Mouse (Mus musculus): ENCODE data around the gene Slc5a3. TPM values are rescaled to one million over a fixed set of nuclear protein-coding genes. Genes with fewer than 3 reads are reported as not detected.

Gene Slc5a3
- total and polyA plus RNA-seq, 3 experiments: 1.6 to 8.1 (median 3.2) TPM

DNA sequence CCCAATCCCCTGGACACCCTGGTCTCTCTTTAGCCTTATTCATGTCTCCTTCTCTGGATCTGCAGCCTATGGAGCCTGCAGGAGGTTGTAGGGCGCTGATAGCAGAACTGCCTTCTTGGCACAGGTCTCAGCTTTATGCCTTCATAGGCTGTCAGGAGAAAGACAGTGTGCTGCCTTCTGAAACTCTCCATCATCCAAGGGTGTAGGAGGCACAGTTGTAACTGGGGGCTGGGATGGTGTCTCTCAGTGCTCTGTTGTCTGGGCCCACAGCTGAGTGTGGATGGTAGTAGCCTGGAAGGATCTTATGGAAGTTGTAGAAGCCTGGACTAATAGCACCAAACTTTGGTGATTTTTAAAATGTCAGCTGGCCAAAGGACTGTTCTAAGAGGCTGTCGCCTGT lies 46.8 kb downstream of the Slc5a3 start:
- intact Hi-C loops (cut with DNase I): no loop called here
- 88% methylated on average over 2 of the region's 2 CpGs for WGBS
- H3K27ac ChIP-seq: no peak overlapping the region

DNA sequence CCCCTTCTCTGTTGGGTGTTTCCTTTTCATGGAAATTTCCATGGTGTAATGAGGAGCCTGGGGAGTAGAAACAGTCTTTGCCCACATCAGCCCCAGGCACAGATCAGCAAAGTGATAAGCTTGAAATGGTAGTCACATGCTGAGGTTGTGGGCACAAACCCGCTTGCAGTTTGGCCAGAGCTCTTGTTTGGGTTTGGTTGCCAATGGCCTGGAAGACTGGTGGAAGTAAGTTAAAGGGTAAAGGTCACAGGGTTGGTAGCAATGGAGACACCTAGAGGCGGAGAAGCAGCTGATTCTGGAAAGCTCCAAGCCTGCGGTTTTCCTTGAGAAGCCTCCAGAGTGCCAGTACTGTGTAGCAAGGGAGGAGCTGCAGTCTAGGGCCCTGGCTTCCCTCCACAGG lies 47.5 kb downstream of the Slc5a3 start:
- Histone ChIP-seq H3K27me3 (ENCODE audit: control insufficient read depth, insufficient read depth, low read length) (no peaks in the 10 kb centered on the region), H3K79me2 (replicated peaks; ENCODE audit: control insufficient read depth, insufficient read depth, low read length) (no peaks in the 10 kb centered on the region), H3K4me3 (no peak overlapping the region), H3K36me3 (ENCODE audit: control insufficient read depth, insufficient read depth, low read length) (no peaks in the 10 kb centered on the region), H3K4me1 (ENCODE audit: control insufficient read depth, insufficient read depth, low read length) (peaks cover 3% of the 10 kb centered on the region), H3K27ac (no peak overlapping the region), H3K9ac (ENCODE audit: low read depth, low read length) (no peak overlapping the region)
- DNase-seq: peak in 1 of 2 experiments; percentile 9
- intact Hi-C loops (cut with DNase I): no loop called here
- 85% methylated on average over 3 of the region's 3 CpGs for WGBS
- no peak for TF ChIP-seq EP300 (IDR thresholded peaks at IDR 0.05; ENCODE audit: insufficient read depth, low read depth, low read length)
- TF ChIP-seq POLR2A (IDR thresholded peaks at IDR 0.05; ENCODE audit: insufficient read depth, low read depth, low read length): no peak
- TF ChIP-seq CTCF (IDR thresholded peaks at IDR 0.05): no peak

More for the DNA sequence above, 46.8 kb downstream of the Slc5a3 start:
- no peak overlapping the region for H3K4me3 ChIP-seq
- H3K9ac ChIP-seq (ENCODE audit: low read depth, low read length): no peak overlapping the region
- DNase-seq: no peak
- H3K4me1 ChIP-seq (ENCODE audit: control insufficient read depth, insufficient read depth, low read length): peaks cover 3% of the 10 kb centered on the region
- TF ChIP-seq EP300 (IDR thresholded peaks at IDR 0.05; ENCODE audit: insufficient read depth, low read depth, low read length) (no peak), POLR2A (IDR thresholded peaks at IDR 0.05; ENCODE audit: insufficient read depth, low read depth, low read length) (no peak), CTCF (IDR thresholded peaks at IDR 0.05) (no peak)
- no peaks in the 10 kb centered on the region for H3K27me3 ChIP-seq (ENCODE audit: control insufficient read depth, insufficient read depth, low read length)
- no peaks in the 10 kb centered on the region for H3K79me2 ChIP-seq (replicated peaks; ENCODE audit: control insufficient read depth, insufficient read depth, low read length)
- no peaks in the 10 kb centered on the region for H3K36me3 ChIP-seq (ENCODE audit: control insufficient read depth, insufficient read depth, low read length)

GRCm38 (mm10) chr16:92107346-92107745 lies 49.2 kb downstream of the Slc5a3 start:
- 85% methylated on average over 5 of the region's 5 CpGs for WGBS
- intact Hi-C loops (cut with DNase I): no loop called here
- Histone ChIP-seq H3K4me1 (ENCODE audit: control insufficient read depth, insufficient read depth, low read length) (peaks cover 3% of the 10 kb centered on the region), H3K4me3 (no peak overlapping the region), H3K79me2 (replicated peaks; ENCODE audit: control insufficient read depth, insufficient read depth, low read length) (no peaks in the 10 kb centered on the region), H3K36me3 (ENCODE audit: control insufficient read depth, insufficient read depth, low read length) (no peaks in the 10 kb centered on the region), H3K27me3 (ENCODE audit: control insufficient read depth, insufficient read depth, low read length) (no peaks in the 10 kb centered on the region), H3K27ac (no peak overlapping the region), H3K9ac (ENCODE audit: low read depth, low read length) (no peak overlapping the region)
- TF ChIP-seq EP300 (IDR thresholded peaks at IDR 0.05; ENCODE audit: insufficient read depth, low read depth, low read length): no peak
- TF ChIP-seq CTCF (IDR thresholded peaks at IDR 0.05): no peak
- TF ChIP-seq POLR2A (IDR thresholded peaks at IDR 0.05; ENCODE audit: insufficient read depth, low read depth, low read length): no peak
- no peak for DNase-seq

- H3K4me3 ChIP-seq: no peak overlapping the region
- intact Hi-C loops (cut with DNase I): no loop called here
- no peaks in the 10 kb centered on the region for H3K36me3 ChIP-seq (ENCODE audit: control insufficient read depth, insufficient read depth, low read length)
- DNase-seq: peak; percentile 50 to 57
- H3K27me3 ChIP-seq (ENCODE audit: control insufficient read depth, insufficient read depth, low read length): no peaks in the 10 kb centered on the region
- 64% methylated on average over 5 of the region's 5 CpGs for WGBS
- peaks cover 8% of the 10 kb centered on the region for H3K4me1 ChIP-seq (ENCODE audit: control insufficient read depth, insufficient read depth, low read length)
- H3K27ac ChIP-seq: no peak overlapping the region
- H3K79me2 ChIP-seq (replicated peaks; ENCODE audit: control insufficient read depth, insufficient read depth, low read length): no peaks in the 10 kb centered on the region
- TF ChIP-seq CTCF (IDR thresholded peaks at IDR 0.05) (peak; percentile 22), POLR2A (IDR thresholded peaks at IDR 0.05; ENCODE audit: insufficient read depth, low read depth, low read length) (no peak)
- no peak overlapping the region for H3K9ac ChIP-seq (ENCODE audit: low read depth, low read length)
These were observed 56.7 kb downstream of the Slc5a3 start for GRCm38 (mm10) chr16:92114706-92115241.

- no peak for TF ChIP-seq POLR2A (IDR thresholded peaks at IDR 0.05; ENCODE audit: insufficient read depth, low read depth, low read length)
- no peak for TF ChIP-seq CTCF (IDR thresholded peaks at IDR 0.05)
- no peak for TF ChIP-seq EP300 (IDR thresholded peaks at IDR 0.05; ENCODE audit: insufficient read depth, low read depth, low read length)
- no peaks in the 10 kb centered on the region for H3K79me2 ChIP-seq (replicated peaks; ENCODE audit: control insufficient read depth, insufficient read depth, low read length)
- no peak overlapping the region for H3K27ac ChIP-seq
- 68% methylated on average over 20 of the region's 20 CpGs for WGBS
- no peaks in the 10 kb centered on the region for H3K36me3 ChIP-seq (ENCODE audit: control insufficient read depth, insufficient read depth, low read length)
- no peak overlapping the region for H3K9ac ChIP-seq (ENCODE audit: low read depth, low read length)
- no peak for DNase-seq
- no peaks in the 10 kb centered on the region for H3K27me3 ChIP-seq (ENCODE audit: control insufficient read depth, insufficient read depth, low read length)
- no peak overlapping the region for H3K4me3 ChIP-seq
- H3K4me1 ChIP-seq (ENCODE audit: control insufficient read depth, insufficient read depth, low read length): peaks cover 8% of the 10 kb centered on the region
- intact Hi-C loops (cut with DNase I): no loop called here
These were observed 57.7 kb downstream of the Slc5a3 start for GRCm38 (mm10) chr16:92115611-92116421.
